Mouse (Mus musculus): ENCODE measurements around the gene Ifngr1.

GRCm38 (mm10) chr10:19611616-19612015 is 19.9 kb downstream of the Ifngr1 start:
- TF ChIP-seq USF1 (IDR thresholded peaks at IDR 0.05; ENCODE audit: low read depth) = no peak
- TF ChIP-seq POLR2A (IDR thresholded peaks at IDR 0.05; ENCODE audit: insufficient read length, low read depth) = no peak
- TF ChIP-seq E2F4 (IDR thresholded peaks at IDR 0.05; ENCODE audit: insufficient read depth) = no peak
- TF ChIP-seq TCF12 (IDR thresholded peaks at IDR 0.05; ENCODE audit: insufficient read depth, poor library complexity, severe bottlenecking) = no peak
- no peak for TF ChIP-seq MAX (IDR thresholded peaks at IDR 0.05; ENCODE audit: low read depth)
- no peak for TF ChIP-seq REST (IDR thresholded peaks at IDR 0.05; ENCODE audit: insufficient read depth, insufficient read length)
- TF ChIP-seq MYOG (IDR thresholded peaks at IDR 0.05; ENCODE audit: control insufficient read depth in 1 of 3, insufficient read depth in 1 of 3, insufficient read length in 2 of 3, low read depth in 2 of 3) = no peak
- no peak for TF ChIP-seq MYOD1 (IDR thresholded peaks at IDR 0.05; ENCODE audit: control insufficient read depth in 1 of 3, insufficient read length in 2 of 3, low read depth in 2 of 3)
- no peak for TF ChIP-seq CEBPB (IDR thresholded peaks at IDR 0.05; ENCODE audit: insufficient read depth, poor library complexity, severe bottlenecking)
- no peak for TF ChIP-seq POLR2AphosphoS2 (IDR thresholded peaks at IDR 0.05; ENCODE audit: insufficient read length, low read depth)
- no peak for TF ChIP-seq SRF (IDR thresholded peaks at IDR 0.05; ENCODE audit: control insufficient read depth, insufficient read length, low read depth)
- no peak for TF ChIP-seq TCF3 (IDR thresholded peaks at IDR 0.05; ENCODE audit: insufficient read length, low read depth)
